Mouse (Mus musculus) neural tube, embryonic 14.5 days (tissue): ENCODE results near the gene Rab29. TPM values are rescaled to one million over a fixed set of nuclear protein-coding genes. Genes with fewer than 3 reads are reported as not detected.
"Not testable (repeated sequence)": the region's sequence is repeated elsewhere in the genome, so short reads cannot be mapped to it uniquely, and the experiment has no call there.

Experiments
- ATAC-seq: fragments of 200-750 bp; cut with Nextera tagmentation; 2 replicates; pipeline ENCODE4 v1.8.0; 2017; ENCODE audit warnings: low read depth, mild to moderate bottlenecking, moderate TSS enrichment, moderate library complexity
- H3K27ac ChIP-seq: fragments of 300-500 bp; sonication (generic); 2 replicates; pipeline ENCODE4 v1.5.1; 2014; ENCODE audit warnings: low read depth, mild to moderate bottlenecking, control low read depth, low read length, moderate library complexity, mixed read lengths
- H3K27me3 ChIP-seq: fragments of 300-500 bp; sonication (generic); 2 replicates; pipeline ENCODE4 v1.6.1; 2014; ENCODE audit warnings: low read length; ENCODE audit not compliant: control insufficient read depth, insufficient read depth
- H3K36me3 ChIP-seq: fragments of 300-500 bp; sonication (generic); 2 replicates; pipeline ENCODE4 v1.6.1; 2014; ENCODE audit warnings: low read length, mixed read lengths; ENCODE audit not compliant: control insufficient read depth, insufficient read depth
- H3K4me1 ChIP-seq: fragments of 300-500 bp; sonication (generic); 2 replicates; pipeline ENCODE4 v1.6.1; 2014; ENCODE audit warnings: low read length; ENCODE audit not compliant: control insufficient read depth, insufficient read depth
- H3K4me2 ChIP-seq: fragments of 300-500 bp; sonication (generic); 2 replicates; pipeline ENCODE4 v1.6.1; 2014; ENCODE audit warnings: mild to moderate bottlenecking, low read depth, low read length, control low read depth
- H3K4me3 ChIP-seq: fragments of 300-500 bp; sonication (generic); 2 replicates; pipeline ENCODE4 v1.5.1; 2014; ENCODE audit warnings: low read depth, low read length, control low read depth, mixed read lengths
- H3K9ac ChIP-seq: fragments of 300-500 bp; sonication (generic); replicated peaks from 2 replicates; pipeline ENCODE4 v1.6.1; 2014; ENCODE audit warnings: low read depth, mild to moderate bottlenecking, control low read depth, low read length, mixed read lengths
- H3K9me3 ChIP-seq: fragments of 300-500 bp; sonication (generic); 2 replicates; pipeline ENCODE4 v1.6.1; 2016; ENCODE audit warnings: low read length; ENCODE audit not compliant: control insufficient read depth
- WGBS: fragments of 180-500 bp; shearing (Covaris S2); extraction: QIAGEN DNeasy Blood & Tissue Kit; methylation state at CpG from one replicate; pipeline ENCODE4 v1.1.7; 2014; 5-methylcytosine and 5-hydroxymethylcytosine counted together
- polyA plus RNA-seq: library from polyadenylated mRNA; unstranded; fragments of >200 nt; fragmentation: Nextera tagmentation; extraction: Ambion mirVana; gene quantifications from 2 replicates; pipeline ENCODE4 v1.2.1, GENCODE M21; 2014

The Rab29 gene
- polyA plus RNA-seq, 1 experiment from 2014 or later: 3.3 TPM

- Histone ChIP-seq H3K27me3 (no peaks in the 10 kb centered on the region), H3K9ac (no peak overlapping the region), H3K27ac (no peak overlapping the region), H3K4me3 (no peak overlapping the region), H3K36me3 (no peaks in the 10 kb centered on the region), H3K9me3 (no peaks in the 10 kb centered on the region), H3K4me2 (no peak overlapping the region), H3K4me1 (peaks cover 9% of the 10 kb centered on the region)
- ATAC-seq: no peak
- 94% methylated on average over 3 of the region's 3 CpGs for WGBS
Observed at GRCm38 (mm10) chr1:131908456-131908855, 41.4 kb downstream of the Rab29 start.

DNA sequence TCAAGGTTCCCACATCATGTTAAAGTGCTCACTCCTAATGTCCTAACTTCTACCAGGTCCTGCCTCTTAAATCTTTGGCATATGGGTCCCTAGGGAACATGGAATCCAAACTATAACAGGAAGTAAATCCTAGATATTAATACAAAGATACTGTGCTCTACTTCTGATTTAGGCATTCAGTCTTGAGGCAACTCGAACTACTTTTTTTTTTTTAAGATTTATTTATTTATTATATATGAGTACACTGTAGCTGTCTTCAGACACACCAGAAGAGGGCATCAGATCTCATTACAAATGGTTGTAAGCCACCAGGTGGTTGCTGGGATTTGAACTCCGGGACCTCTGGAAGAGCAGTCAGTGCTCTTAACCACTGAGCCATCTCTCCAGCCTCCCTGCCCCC is 42.2 kb downstream of the Rab29 start:
- WGBS: 98% methylated on average over 2 of the region's 2 CpGs
- not testable (repeated sequence) for H3K4me2 ChIP-seq, H3K4me3 ChIP-seq, ATAC-seq, H3K27me3 ChIP-seq, H3K9me3 ChIP-seq, H3K36me3 ChIP-seq, H3K9ac ChIP-seq, H3K4me1 ChIP-seq, H3K27ac ChIP-seq

GRCm38 (mm10) chr1:131910001-131910648 is 43.1 kb downstream of the Rab29 start, which contains the start of gene Nucks1:
Nucks1 (plus strand) TSS chr1:131910534.
- Histone ChIP-seq H3K4me3 (peak within 1 kb of the TSS; percentile 93), H3K4me2 (peak within 1 kb of the TSS; percentile 89), H3K27ac (peak within 1 kb of the TSS; percentile 99), H3K27me3 (no peaks in the 10 kb centered on the region), H3K36me3 (no peaks in the 10 kb centered on the region), H3K9me3 (no peaks in the 10 kb centered on the region), H3K4me1 (peaks cover 9% of the 10 kb centered on the region), H3K9ac (peak within 1 kb of the TSS; percentile 97)
- WGBS: under 1% methylated on average over 34 of the region's 35 CpGs
- ATAC-seq: peak; percentile 99

GRCm38 (mm10) chr1:131910674-131911558 is 43.9 kb downstream of the Rab29 start:
- peaks cover 9% of the 10 kb centered on the region for H3K4me1 ChIP-seq
- WGBS: under 1% methylated on average over 85 of the region's 88 CpGs
- peak overlapping the region; percentile 93 for H3K4me3 ChIP-seq
- no peaks in the 10 kb centered on the region for H3K36me3 ChIP-seq
- peak overlapping the region; percentile 99 for H3K27ac ChIP-seq
- peak overlapping the region; percentile 97 for H3K9ac ChIP-seq
- no peaks in the 10 kb centered on the region for H3K27me3 ChIP-seq
- H3K4me2 ChIP-seq: peak overlapping the region; percentile 89
- no peaks in the 10 kb centered on the region for H3K9me3 ChIP-seq
- peak; percentile 87 for ATAC-seq

- no peaks in the 10 kb centered on the region for H3K27me3 ChIP-seq
- no peak overlapping the region for H3K27ac ChIP-seq
- peaks cover 17% of the 10 kb centered on the region for H3K36me3 ChIP-seq
- no peak for ATAC-seq
- no peaks in the 10 kb centered on the region for H3K4me1 ChIP-seq
- H3K9me3 ChIP-seq: no peaks in the 10 kb centered on the region
- no peak overlapping the region for H3K4me3 ChIP-seq
- 87% methylated on average over 6 of the region's 6 CpGs for WGBS
- H3K4me2 ChIP-seq: no peak overlapping the region
- H3K9ac ChIP-seq: no peak overlapping the region
Observed at GRCm38 (mm10) chr1:131917634-131918033, 50.6 kb downstream of the Rab29 start.

DNA sequence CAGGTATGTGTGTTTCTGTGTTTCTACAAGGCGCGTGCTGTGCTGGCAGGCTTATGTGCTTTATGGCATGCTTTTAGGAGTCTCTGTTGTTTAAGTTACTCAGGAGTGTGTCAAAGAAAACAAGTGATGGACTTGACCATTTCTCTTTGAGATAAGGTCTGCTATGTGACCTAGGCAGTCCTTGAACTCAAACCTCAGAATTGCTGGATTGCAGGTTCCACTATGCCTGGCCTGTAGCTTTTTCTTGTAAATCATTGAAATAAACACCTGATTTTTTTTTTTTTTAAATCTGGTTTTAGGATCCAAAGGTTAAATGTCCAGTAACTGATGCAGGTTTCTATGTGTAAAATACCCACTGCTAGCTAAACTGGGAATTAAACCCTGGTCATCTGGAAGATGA is 52.0 kb downstream of the Rab29 start:
- WGBS: 100% methylated on average over 2 of the region's 2 CpGs
- Histone ChIP-seq H3K4me1 (no peaks in the 10 kb centered on the region), H3K36me3 (peaks cover 22% of the 10 kb centered on the region), H3K27ac (no peak overlapping the region), H3K4me3 (no peak overlapping the region), H3K27me3 (no peaks in the 10 kb centered on the region), H3K4me2 (no peak overlapping the region), H3K9ac (no peak overlapping the region), H3K9me3 (no peaks in the 10 kb centered on the region)
- ATAC-seq: no peak

- H3K36me3 ChIP-seq: peaks cover 40% of the 10 kb centered on the region
- H3K4me3 ChIP-seq: no peak overlapping the region
- no peaks in the 10 kb centered on the region for H3K27me3 ChIP-seq
- H3K4me1 ChIP-seq: no peaks in the 10 kb centered on the region
- ATAC-seq: no peak
- H3K9ac ChIP-seq: no peak overlapping the region
- no peak overlapping the region for H3K27ac ChIP-seq
- H3K9me3 ChIP-seq: no peaks in the 10 kb centered on the region
- 93% methylated on average over 3 of the region's 3 CpGs for WGBS
- H3K4me2 ChIP-seq: no peak overlapping the region
Observed at GRCm38 (mm10) chr1:131922100-131922499, 55.1 kb downstream of the Rab29 start.
